Mouse (Mus musculus): ENCODE measurements around the gene Hnf1a.

DNA sequence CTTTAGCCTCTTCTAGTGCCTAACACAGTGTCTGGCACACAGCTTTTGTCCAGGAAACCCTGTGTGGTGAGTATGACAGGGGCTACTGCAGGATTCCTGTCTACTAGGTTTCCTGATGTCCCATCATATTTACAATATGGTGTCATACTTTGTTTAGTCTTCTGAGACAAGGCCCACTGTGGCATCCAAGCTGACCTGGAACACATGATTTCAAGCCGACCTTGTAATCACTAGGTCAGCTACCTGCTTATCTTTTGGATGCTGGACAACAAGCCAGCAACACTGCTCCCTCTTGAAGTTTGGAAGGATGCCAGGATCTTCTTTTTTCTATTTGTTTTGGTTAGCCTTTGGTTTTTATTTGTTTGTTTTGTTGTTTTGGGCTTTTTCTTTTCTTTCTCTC lies 43.7 kb upstream of the Hnf1a start:
- TF ChIP-seq CTCF (IDR thresholded peaks at IDR 0.05; ENCODE audit: insufficient read depth, low read length) = no peak
- TF ChIP-seq POLR2A (IDR thresholded peaks at IDR 0.05; ENCODE audit: borderline replicate concordance, extremely low read depth, low read depth, low read length) = no peak

Data from lung, adult 2 months (tissue).